In the genomic region with DNA sequence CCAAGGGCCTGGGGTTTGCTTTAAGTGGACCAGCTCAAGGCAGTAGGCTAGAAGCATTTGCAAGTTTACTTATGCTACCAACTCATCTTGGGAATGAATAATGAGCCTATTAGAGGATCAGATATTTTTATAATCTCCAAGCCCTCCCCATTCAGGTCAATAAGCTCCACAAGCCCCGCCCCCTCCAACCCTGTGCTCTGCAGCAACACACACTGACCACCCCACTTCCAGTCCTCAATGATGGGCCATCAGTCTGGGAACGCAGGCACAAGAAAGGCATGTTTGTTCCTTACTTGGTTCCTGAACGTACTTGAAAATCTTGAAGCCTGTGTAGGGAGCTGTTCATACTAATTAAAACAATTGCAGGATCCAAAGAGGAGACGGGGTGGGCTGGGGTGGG, we compare ENCODE assay signal across 16 mouse cellular contexts. TPM values are rescaled to one million over a fixed set of nuclear protein-coding genes. Genes with fewer than 3 reads are reported as not detected.
"Had no signal": no experiment of that assay in that cellular context is flagged by ENCODE, and none has a peak within 500 bp of the region (broad histone marks: within the 10 kb centered on the region; RNA-seq: fewer than 3 reads in every experiment).

No protein-coding gene starts in this region.

- ATAC-seq: liver, postnatal 0 days; midbrain, embryonic 13.5 days; midbrain, embryonic 15.5 days had no signal

- H3K4me3 ChIP-seq: liver, embryonic 15.5 days; megakaryocyte, embryonic 14.5 days; midbrain, embryonic 13.5 days; midbrain, embryonic 15.5 days; neural tube, embryonic 12.5 days; stomach, embryonic 15.5 days had no signal

- H3K36me3 ChIP-seq: liver, embryonic 15.5 days; midbrain, embryonic 13.5 days; midbrain, embryonic 15.5 days; neural tube, embryonic 12.5 days; stomach, embryonic 15.5 days had no signal

- H3K4me1 ChIP-seq: liver, embryonic 15.5 days; megakaryocyte, embryonic 14.5 days; midbrain, embryonic 13.5 days; midbrain, embryonic 15.5 days; neural tube, embryonic 12.5 days had no signal

- H3K27ac ChIP-seq: liver, embryonic 15.5 days; macrophage; midbrain, embryonic 13.5 days; midbrain, embryonic 15.5 days; neural tube, embryonic 12.5 days; stomach, embryonic 15.5 days; stomach, postnatal 0 days had no signal

- H3K9ac ChIP-seq: liver, embryonic 15.5 days; liver, postnatal 0 days; lung, embryonic 14.5 days; midbrain, embryonic 13.5 days; midbrain, embryonic 15.5 days; neural tube, embryonic 12.5 days; stomach, embryonic 15.5 days had no signal

- H3K4me2 ChIP-seq: liver, embryonic 15.5 days; lung, embryonic 14.5 days; midbrain, embryonic 11.5 days; midbrain, embryonic 13.5 days; midbrain, embryonic 15.5 days; neural tube, embryonic 12.5 days; stomach, embryonic 15.5 days had no signal

- H3K9me3 ChIP-seq: liver, embryonic 15.5 days; megakaryocyte, embryonic 14.5 days; midbrain, embryonic 13.5 days; midbrain, embryonic 15.5 days; neural tube, embryonic 12.5 days; stomach, embryonic 15.5 days had no signal

- H3K27me3 ChIP-seq: liver, embryonic 15.5 days; megakaryocyte, embryonic 14.5 days; midbrain, embryonic 13.5 days; midbrain, embryonic 15.5 days; neural tube, embryonic 12.5 days; stomach, embryonic 15.5 days had no signal

- DNase-seq: liver, postnatal 0 days; right cerebral cortex, postnatal 14 days; thymus, adult 2 months; thymus, postnatal 25 days; thymus, postnatal 4 days had no signal

RNA-seq across cellular contexts. Expression of a gene that starts 23.7 kb away (rescaled TPM):
- total RNA-seq: monocyte, adult 5-6 weeks had no signal
- polyA plus RNA-seq: macrophage had no signal
